Mouse (Mus musculus) intestine, embryonic 15.5 days (tissue): ENCODE measurements at regions not wholly inside any gene's neighbourhood (a gene's known extent, or its start where the extent isn't known, plus 50 kb on each side); places are given as distances from the start of the nearest gene placed in this dataset.

ENCODE experiments used
- ATAC-seq: fragments of 200-750 bp; cut with Nextera tagmentation; 2 replicates; pipeline ENCODE4 v1.8.0; 2017; ENCODE audit warnings: moderate TSS enrichment, moderate library complexity
- H3K27ac ChIP-seq: fragments of 300-500 bp; sonication (generic); 2 replicates; pipeline ENCODE4 v1.5.1; 2015; ENCODE audit warnings: mild to moderate bottlenecking, inconsistent platforms
- H3K27me3 ChIP-seq: fragments of 300-500 bp; sonication (generic); replicated peaks from 2 replicates; pipeline ENCODE4 v1.6.1; 2015; ENCODE audit warnings: inconsistent platforms
- H3K36me3 ChIP-seq: fragments of 300-500 bp; sonication (generic); 2 replicates; pipeline ENCODE4 v1.6.1; 2015; ENCODE audit warnings: inconsistent platforms
- H3K4me1 ChIP-seq: fragments of 300-500 bp; sonication (generic); replicated peaks from 2 replicates; pipeline ENCODE4 v1.6.1; 2015; ENCODE audit warnings: inconsistent platforms
- H3K4me2 ChIP-seq: fragments of 300-500 bp; sonication (generic); replicated peaks from 2 replicates; pipeline ENCODE4 v1.6.1; 2015; ENCODE audit warnings: mild to moderate bottlenecking, inconsistent platforms
- H3K4me3 ChIP-seq: fragments of 300-500 bp; sonication (generic); replicated peaks from 2 replicates; pipeline ENCODE4 v1.5.1; 2015; ENCODE audit warnings: inconsistent platforms
- H3K9ac ChIP-seq: fragments of 300-500 bp; sonication (generic); 2 replicates; pipeline ENCODE4 v1.6.1; 2015; ENCODE audit warnings: inconsistent platforms
- H3K9me3 ChIP-seq: fragments of 300-500 bp; sonication (generic); 2 replicates; pipeline ENCODE4 v1.6.1; 2016; ENCODE audit warnings: inconsistent platforms
- WGBS: fragments of 180-500 bp; shearing (Covaris S2); methylation state at CpG from one replicate; pipeline ENCODE4 v1.1.7; 2015; 5-methylcytosine and 5-hydroxymethylcytosine counted together

DNA sequence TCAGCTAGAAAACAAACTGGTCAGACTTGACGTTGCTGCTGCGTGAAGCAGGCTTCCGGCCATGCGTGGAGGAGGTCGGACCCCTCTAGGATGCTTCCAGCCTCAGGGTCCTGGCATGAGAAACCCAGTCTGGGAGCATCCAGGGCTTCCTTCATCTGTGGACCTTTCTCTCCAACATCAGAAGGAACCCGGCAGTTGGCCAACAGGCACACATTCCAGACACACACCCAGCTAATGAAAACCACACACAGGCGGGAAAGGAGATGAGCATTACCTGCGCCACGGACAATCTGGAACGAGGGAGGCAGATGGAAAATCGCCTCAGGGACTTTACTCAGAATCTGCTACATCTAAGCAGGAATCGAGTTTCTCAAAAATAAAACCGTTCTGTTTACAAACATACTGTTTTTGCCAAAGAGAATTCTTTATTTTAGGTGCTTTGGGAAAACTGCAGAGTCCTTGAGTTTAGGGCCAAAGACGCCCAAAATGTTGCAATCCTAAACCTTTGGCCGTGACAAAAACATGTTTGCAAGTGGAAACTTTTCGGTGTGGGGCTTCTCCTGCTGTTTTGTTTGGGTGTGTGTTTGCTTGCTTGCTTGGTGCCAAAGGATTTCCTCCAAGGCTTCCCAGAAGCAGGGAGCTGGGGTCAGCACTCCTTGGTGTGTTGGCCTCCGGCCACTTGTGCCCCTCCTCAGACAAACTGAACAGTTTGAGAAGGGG lies 147.0 kb downstream of the Setd4 start:
- 86% methylated on average over 17 of the region's 17 CpGs for WGBS
- Histone ChIP-seq H3K4me3 (no peak overlapping the region), H3K4me2 (no peak overlapping the region), H3K9me3 (no peaks in the 10 kb centered on the region), H3K27ac (no peak overlapping the region), H3K27me3 (no peaks in the 10 kb centered on the region), H3K9ac (no peak overlapping the region), H3K36me3 (no peaks in the 10 kb centered on the region), H3K4me1 (no peaks in the 10 kb centered on the region; the same call in 1 of the 2 replicates)
- ATAC-seq: no peak

DNA sequence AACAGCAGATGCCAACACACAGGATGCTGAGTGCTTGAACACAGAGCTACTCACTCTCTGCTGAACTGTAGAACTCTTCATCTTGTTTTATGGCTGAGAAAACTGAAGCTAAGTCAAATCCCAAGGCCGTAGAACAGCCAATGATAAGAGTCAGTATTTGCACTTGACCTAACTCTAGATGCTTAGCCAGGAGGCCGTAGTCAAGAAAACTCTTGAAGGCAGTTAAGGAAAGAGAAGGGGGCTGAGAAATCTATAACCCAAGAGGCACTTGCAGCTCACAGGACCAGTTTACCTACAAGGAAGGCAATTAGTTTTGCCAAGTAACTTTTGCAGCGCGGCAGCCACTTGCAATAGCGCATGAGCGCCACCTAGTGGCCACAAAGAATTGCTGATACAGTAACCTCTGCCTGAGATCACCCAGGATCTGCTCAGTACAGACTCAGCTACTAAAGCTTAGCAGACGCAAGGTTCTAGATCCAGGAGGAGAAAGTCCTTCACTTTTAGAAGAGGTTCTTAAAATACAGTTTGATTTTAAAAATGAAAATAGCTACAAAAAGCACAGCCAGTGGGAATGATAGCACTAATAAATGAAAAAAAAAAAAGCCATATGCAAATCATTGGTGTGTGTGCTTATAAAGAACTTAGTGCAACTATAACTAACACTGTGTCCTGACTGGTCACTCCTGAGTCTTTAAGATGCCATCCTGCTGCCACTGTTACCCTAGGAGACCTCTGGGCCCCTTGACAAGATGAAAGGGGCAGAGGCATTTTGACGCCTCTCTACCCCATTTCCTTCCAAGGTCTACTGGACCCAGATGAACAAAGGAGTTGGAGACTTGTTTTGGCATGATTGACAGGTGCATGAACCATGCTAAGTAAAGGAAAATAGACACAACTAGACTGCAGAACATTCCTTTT lies 149.5 kb downstream of the Setd4 start:
- no peaks in the 10 kb centered on the region for H3K4me1 ChIP-seq
- no peak overlapping the region for H3K27ac ChIP-seq
- no peaks in the 10 kb centered on the region for H3K9me3 ChIP-seq
- H3K27me3 ChIP-seq: no peaks in the 10 kb centered on the region
- no peak overlapping the region for H3K4me3 ChIP-seq
- no peak overlapping the region for H3K4me2 ChIP-seq
- no peak overlapping the region for H3K9ac ChIP-seq
- ATAC-seq: peak; percentile 74
- H3K36me3 ChIP-seq: no peaks in the 10 kb centered on the region
- 21% methylated on average over 8 of the region's 8 CpGs for WGBS

DNA sequence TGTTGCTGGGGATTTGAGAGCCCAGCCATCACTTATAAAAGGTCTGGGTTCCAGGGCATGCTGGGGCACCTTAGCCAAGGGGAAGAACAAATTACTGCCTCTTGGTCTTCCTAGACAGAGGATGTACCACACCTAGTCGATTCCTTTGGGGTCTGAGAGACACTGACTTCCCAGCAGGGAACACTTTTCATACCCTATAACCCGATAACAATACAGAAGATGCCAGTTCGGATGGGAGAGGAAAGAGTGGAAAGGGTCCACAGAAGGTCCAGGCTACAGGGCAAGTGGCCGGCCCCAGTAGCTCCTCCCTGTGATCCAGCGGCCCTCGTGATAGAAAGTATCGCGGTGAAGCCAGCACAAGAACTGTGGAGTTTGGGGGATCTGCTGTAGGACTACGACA lies 150.8 kb downstream of the Setd4 start:
- Histone ChIP-seq H3K4me1 (no peaks in the 10 kb centered on the region), H3K27ac (no peak overlapping the region), H3K4me2 (no peak overlapping the region), H3K9ac (no peak overlapping the region), H3K27me3 (no peaks in the 10 kb centered on the region), H3K36me3 (no peaks in the 10 kb centered on the region), H3K4me3 (no peak overlapping the region), H3K9me3 (no peaks in the 10 kb centered on the region)
- no peak for ATAC-seq
- 86% methylated on average over 9 of the region's 9 CpGs for WGBS

DNA sequence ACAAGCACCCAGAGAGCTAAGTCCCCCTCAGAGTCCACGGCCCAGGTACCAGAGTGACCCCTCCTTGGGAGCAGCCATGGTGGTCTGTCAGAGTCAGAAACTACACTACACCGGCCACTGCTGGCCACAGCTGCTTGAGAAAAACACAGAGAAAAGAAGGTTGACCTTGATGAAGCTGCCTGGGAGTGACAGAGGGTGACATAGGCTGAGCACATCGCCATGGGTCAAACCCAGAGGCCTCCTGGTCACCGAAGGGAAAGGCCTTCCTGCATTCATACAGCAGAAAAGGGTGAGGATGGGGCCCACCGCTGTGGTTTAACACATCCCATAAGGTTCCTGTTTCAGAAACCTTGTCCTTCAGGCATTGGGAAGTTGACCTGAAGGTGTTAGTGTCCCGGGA lies 153.0 kb downstream of the Setd4 start:
- no peak for ATAC-seq
- WGBS: 85% methylated on average over 6 of the region's 6 CpGs

GRCm38 (mm10) chr16:93449925-93450324 lies 153.9 kb downstream of the Setd4 start:
- Histone ChIP-seq H3K4me1 (no peaks in the 10 kb centered on the region), H3K4me2 (no peak overlapping the region), H3K27ac (no peak overlapping the region), H3K9me3 (no peaks in the 10 kb centered on the region), H3K36me3 (no peaks in the 10 kb centered on the region), H3K27me3 (no peaks in the 10 kb centered on the region), H3K4me3 (no peak overlapping the region), H3K9ac (no peak overlapping the region)
- ATAC-seq: no peak
- WGBS: 20% methylated on average over 3 of the region's 3 CpGs

More for the DNA sequence above, 153.0 kb downstream of the Setd4 start:
- Histone ChIP-seq H3K9ac (no peak overlapping the region), H3K9me3 (no peaks in the 10 kb centered on the region), H3K4me3 (no peak overlapping the region), H3K4me1 (no peaks in the 10 kb centered on the region), H3K36me3 (no peaks in the 10 kb centered on the region), H3K4me2 (no peak overlapping the region), H3K27me3 (no peaks in the 10 kb centered on the region), H3K27ac (no peak overlapping the region)

DNA sequence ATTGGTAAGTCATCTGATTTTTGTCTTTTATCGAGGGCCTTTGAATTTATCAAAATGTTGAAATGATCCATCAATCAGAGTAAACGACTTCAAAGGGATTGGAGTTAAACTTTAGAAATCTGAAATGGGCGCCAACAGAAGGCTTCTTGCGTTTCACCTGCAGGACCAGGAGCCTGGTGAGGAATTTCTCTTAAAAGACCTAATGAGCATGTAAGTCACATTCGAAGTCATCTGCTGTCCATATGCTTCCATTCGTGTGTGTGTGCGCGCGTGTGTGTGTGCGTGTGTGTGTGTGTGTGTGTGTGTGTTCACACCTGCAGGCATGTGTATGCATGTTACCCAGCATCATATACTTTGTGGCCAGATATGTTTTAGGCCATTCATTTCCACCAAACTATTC lies 155.7 kb downstream of the Setd4 start:
- H3K27me3 ChIP-seq: no peaks in the 10 kb centered on the region
- no peaks in the 10 kb centered on the region for H3K9me3 ChIP-seq
- 81% methylated on average over 10 of the region's 10 CpGs for WGBS
- no peak overlapping the region for H3K4me3 ChIP-seq
- ATAC-seq: no peak
- no peaks in the 10 kb centered on the region for H3K36me3 ChIP-seq
- no peak overlapping the region for H3K4me2 ChIP-seq
- H3K4me1 ChIP-seq: peaks cover under 1% of the 10 kb centered on the region; the same call in 1 of the 2 replicates
- H3K9ac ChIP-seq: no peak overlapping the region
- H3K27ac ChIP-seq: no peak overlapping the region

GRCm38 (mm10) chr16:93446970-93447369 lies 156.9 kb downstream of the Setd4 start:
- H3K9ac ChIP-seq: no peak overlapping the region
- WGBS: 84% methylated on average over 5 of the region's 5 CpGs
- H3K27me3 ChIP-seq: no peaks in the 10 kb centered on the region
- no peak for ATAC-seq
- H3K27ac ChIP-seq: no peak overlapping the region
- no peak overlapping the region for H3K4me2 ChIP-seq
- peaks cover 10% of the 10 kb centered on the region; the same call in 1 of the 2 replicates for H3K4me1 ChIP-seq
- no peaks in the 10 kb centered on the region for H3K9me3 ChIP-seq
- H3K4me3 ChIP-seq: no peak overlapping the region
- H3K36me3 ChIP-seq: no peaks in the 10 kb centered on the region

DNA sequence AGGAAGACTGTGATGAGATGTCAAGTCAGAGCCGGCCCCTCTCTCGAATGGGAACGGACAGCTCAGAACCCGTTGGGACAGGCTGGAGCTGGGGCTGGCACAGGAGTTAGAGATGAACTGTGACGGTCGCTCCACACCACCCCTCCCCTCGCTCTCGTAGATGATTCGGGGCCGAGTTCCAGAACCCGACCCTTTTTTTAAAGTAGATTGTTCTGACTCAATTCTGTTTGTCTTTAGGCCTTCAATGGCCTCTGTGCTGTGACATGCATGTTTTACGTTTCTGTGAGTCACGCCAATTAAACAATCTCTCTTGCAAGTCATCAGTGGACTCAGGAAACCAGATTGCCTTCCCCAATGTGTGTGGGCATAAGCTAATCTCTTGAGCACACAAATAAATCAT lies 157.7 kb downstream of the Setd4 start:
- H3K36me3 ChIP-seq: no peaks in the 10 kb centered on the region
- no peak overlapping the region for H3K27ac ChIP-seq
- 45% methylated on average over 13 of the region's 13 CpGs for WGBS
- no peaks in the 10 kb centered on the region for H3K27me3 ChIP-seq
- H3K9me3 ChIP-seq: no peaks in the 10 kb centered on the region
- H3K4me1 ChIP-seq: peaks cover 10% of the 10 kb centered on the region; the same call in 1 of the 2 replicates
- no peak overlapping the region for H3K4me3 ChIP-seq
- no peak overlapping the region for H3K9ac ChIP-seq
- peak; percentile 60 for ATAC-seq
- H3K4me2 ChIP-seq: no peak overlapping the region

DNA sequence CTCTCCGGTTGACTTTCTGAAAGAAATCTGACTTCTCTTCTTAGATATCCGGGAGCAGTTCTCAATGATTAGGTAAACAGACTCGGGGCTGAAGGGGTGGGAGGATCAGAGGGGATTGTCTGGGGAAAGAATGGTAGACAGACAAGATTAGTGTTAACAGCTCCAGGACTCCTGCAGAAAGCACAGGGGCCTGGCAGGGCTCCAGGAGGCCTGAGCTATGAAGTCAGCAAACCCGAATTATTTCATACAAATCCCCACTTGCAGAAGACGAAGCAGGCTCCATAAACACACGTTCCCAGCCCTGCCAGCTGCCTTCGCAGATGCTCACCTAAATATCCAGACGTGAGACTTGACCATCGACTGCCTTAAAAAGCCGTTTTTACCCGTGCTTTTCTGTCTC lies 161.0 kb downstream of the Setd4 start:
- H3K27me3 ChIP-seq: no peaks in the 10 kb centered on the region
- 0 out of 2 replicates have a peak overlapping the region, but pooled peaks have one; percentile 2 for H3K27ac ChIP-seq
- H3K4me2 ChIP-seq: peak overlapping the region; percentile 33
- peaks cover 14% of the 10 kb centered on the region; the same call in 1 of the 2 replicates for H3K4me1 ChIP-seq
- no peaks in the 10 kb centered on the region for H3K36me3 ChIP-seq
- H3K4me3 ChIP-seq: no peak overlapping the region
- 23% methylated on average over 11 of the region's 11 CpGs for WGBS
- no peak overlapping the region for H3K9ac ChIP-seq
- H3K9me3 ChIP-seq: no peaks in the 10 kb centered on the region
- ATAC-seq: peak; percentile 60; the same call in 1 of the 2 replicates

DNA sequence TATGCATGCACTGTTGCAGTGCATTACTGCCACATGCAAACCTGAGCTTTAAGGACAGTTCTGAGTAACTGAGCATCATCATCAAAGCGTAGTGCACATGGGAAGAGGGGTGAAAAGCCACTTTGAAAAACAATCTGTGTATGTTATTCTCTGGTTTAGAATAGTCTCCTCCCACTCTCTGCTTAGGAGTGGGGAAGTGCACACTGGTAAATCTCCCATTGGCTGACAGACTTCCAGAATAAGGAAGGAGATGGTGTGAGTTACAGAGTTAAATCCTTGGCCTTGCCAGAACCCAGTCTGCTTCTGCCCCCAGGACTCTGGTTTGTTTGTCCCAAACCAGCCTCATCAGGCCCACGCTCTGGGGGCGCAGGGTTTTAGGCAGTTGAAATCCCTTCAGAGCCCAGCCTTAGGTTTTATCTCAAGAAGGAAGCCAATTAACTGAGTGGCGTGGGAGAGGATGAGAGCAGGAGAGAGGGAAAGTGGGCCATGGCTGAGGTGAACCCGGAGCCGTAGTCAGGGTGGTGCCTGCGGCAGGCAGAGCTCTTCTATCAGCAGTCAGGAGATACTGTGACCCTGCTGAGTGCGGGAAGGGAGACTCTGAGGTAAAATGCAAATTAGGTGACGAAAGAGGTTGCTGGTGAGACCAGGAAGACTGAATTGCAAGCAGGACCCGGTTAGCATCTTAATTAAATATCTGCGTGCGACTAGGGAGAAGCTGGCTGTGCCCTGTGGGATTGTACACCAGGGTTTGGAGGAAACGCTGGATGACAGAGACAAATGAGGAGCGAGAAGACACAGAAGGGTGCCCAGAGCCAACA lies 166.0 kb downstream of the Setd4 start:
- Histone ChIP-seq H3K36me3 (no peaks in the 10 kb centered on the region), H3K27me3 (no peaks in the 10 kb centered on the region), H3K9me3 (no peaks in the 10 kb centered on the region), H3K4me3 (no peak overlapping the region), H3K27ac (no peak overlapping the region), H3K4me2 (0 out of 2 replicates have a peak overlapping the region, but pooled peaks have one; percentile 9), H3K4me1 (peaks cover 12% of the 10 kb centered on the region; the same call in 1 of the 2 replicates), H3K9ac (no peak overlapping the region)
- no peak for ATAC-seq
- WGBS: 27% methylated on average over 14 of the region's 14 CpGs

GRCm38 (mm10) chr16:93436732-93437131 lies 167.1 kb downstream of the Setd4 start:
- H3K4me2 ChIP-seq: no peak overlapping the region
- no peaks in the 10 kb centered on the region for H3K36me3 ChIP-seq
- no peaks in the 10 kb centered on the region for H3K27me3 ChIP-seq
- no peak overlapping the region for H3K9ac ChIP-seq
- ATAC-seq: no peak
- no peak overlapping the region for H3K4me3 ChIP-seq
- 0 out of 2 replicates have a peak, but pooled peaks cover 5% of the 10 kb centered on the region for H3K4me1 ChIP-seq
- no peaks in the 10 kb centered on the region for H3K9me3 ChIP-seq
- no peak overlapping the region for H3K27ac ChIP-seq
- 68% methylated on average over 3 of the region's 3 CpGs for WGBS

- H3K36me3 ChIP-seq: no peaks in the 10 kb centered on the region
- H3K4me1 ChIP-seq: no peaks in the 10 kb centered on the region
- H3K4me2 ChIP-seq: no peak overlapping the region
- H3K9me3 ChIP-seq: no peaks in the 10 kb centered on the region
- WGBS: 82% methylated on average over 5 of the region's 5 CpGs
- no peak for ATAC-seq
- no peak overlapping the region for H3K9ac ChIP-seq
- H3K27ac ChIP-seq: no peak overlapping the region
- no peaks in the 10 kb centered on the region for H3K27me3 ChIP-seq
- H3K4me3 ChIP-seq: no peak overlapping the region
Measured at GRCm38 (mm10) chr16:93431316-93431715, 172.5 kb downstream of the Setd4 start.
